Mouse (Mus musculus): ENCODE measurements around the gene Icam2. TPM values are rescaled to one million over a fixed set of nuclear protein-coding genes. Genes with fewer than 3 reads are reported as not detected.

Gene Icam2
- total RNA-seq, 2 experiments from 2014 or later: 44.1 to 44.7 TPM

DNA sequence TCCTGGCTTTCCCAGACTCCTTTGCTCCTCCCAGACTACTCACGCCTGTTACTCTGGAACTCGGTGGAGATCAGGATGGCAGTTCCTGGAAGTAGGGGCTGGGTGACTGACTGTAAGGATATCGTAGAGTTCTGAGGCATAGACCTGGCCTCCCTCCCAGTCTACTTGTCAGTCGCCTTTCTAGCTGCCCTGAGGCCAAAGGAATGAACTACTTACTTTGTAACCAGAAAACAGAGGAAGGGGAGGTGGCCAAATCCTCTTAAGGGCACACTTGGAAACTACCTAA is 5.4 kb upstream of the Icam2 start:
- no peak for DNase-seq

DNA sequence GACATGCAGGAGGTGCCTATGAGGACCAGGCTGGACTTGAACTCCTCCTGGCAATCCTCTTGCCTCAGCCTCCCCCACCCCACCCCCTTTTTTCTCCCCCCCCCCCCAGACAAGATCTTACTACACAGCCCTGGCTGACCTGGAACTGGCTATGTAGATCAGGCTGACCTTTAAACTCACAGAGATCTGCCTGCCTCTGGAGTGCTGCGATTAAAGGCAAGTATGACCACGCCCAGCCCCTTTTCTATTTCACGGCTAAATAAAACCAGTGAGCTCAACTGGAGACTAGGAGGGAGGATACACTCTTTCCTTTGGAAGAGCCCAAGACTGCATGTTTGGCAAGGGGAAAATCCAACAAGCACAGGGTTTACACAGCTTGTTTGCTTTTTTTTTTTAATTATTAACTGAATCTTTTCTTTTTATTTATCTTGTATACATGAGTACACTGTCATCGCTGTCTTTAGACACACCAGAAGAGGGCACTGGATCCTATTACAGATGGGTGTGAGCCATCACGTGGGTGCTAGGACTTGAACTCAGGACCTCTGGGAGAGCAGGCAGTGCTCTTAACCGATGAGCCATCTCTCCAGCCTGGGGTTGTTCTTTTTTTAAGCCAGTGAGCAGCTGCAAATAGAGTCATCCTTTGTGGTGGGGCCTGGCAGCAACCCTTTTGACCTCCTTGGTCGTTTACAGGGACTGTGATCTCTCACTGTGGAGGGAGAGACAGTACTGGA is 4.9 kb upstream of the Icam2 start:
- no peak for DNase-seq
- intact Hi-C loops (cut with DNase I): loop anchor here (1.0 to 2.0 kb wide), 3 partner anchors 26 to 90 kb away; no protein-coding TSS in a partner anchor

More for the DNA sequence above, 5.4 kb upstream of the Icam2 start:
- intact Hi-C loops (cut with DNase I): loop anchor here (2.0 kb wide), 2 partner anchors 26 to 64 kb away; no protein-coding TSS in a partner anchor

DNA sequence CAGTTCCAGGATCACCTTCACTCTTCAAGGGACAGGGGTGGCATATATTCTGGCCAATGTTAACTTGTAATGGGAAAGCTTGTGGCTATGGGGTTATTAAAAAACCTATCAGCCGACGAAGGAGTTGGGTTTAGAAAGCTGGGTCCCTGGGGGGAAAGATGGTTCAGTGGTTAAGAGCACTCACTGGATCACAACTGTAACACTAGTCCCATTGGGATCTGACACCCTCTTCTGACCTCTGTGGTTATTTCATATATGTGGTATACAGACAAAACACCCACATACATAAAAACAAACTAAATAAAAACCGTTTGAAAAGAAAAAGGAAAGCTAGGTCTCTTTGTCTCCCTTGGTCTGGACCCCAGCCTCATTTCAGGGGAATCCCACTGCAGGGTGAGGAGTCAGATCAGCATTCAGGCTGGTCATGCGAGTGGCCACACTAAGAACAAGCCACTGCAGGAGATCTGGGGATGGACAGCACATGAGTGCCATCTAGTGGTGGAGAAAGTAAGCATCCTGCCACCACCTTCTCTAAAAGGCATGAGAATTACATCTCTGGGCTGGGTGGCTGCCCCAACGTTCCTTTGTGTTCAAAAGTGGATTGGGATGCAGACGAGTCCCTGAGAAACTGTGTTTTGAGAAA is 3.8 kb upstream of the Icam2 start:
- peak; percentile 67 to 82 for DNase-seq
- intact Hi-C loops (cut with DNase I): loop anchor here (1.0 to 2.0 kb wide), 3 partner anchors 25 to 89 kb away; no protein-coding TSS in a partner anchor

DNA sequence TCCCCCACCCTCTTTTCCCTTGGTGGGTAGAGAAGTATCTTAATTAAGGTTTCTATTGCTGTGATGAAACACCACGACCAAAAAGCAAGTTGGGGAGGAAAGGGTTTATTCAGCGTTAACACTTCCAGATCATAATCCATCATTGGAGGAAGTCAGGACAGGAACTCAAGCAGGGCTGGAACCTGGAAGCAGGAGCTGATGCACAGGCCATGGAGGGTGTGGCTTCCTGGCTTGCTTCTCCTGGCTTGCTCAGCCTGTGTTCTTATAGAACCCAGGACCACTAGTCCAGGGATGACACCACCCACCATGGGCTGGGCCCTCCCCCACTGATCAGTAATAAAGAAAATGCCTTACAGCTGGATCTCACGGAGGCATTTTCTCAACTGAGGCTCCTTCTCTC is 2.9 kb upstream of the Icam2 start:
- no peak for DNase-seq
- intact Hi-C loops (cut with DNase I): no loop called here

DNA sequence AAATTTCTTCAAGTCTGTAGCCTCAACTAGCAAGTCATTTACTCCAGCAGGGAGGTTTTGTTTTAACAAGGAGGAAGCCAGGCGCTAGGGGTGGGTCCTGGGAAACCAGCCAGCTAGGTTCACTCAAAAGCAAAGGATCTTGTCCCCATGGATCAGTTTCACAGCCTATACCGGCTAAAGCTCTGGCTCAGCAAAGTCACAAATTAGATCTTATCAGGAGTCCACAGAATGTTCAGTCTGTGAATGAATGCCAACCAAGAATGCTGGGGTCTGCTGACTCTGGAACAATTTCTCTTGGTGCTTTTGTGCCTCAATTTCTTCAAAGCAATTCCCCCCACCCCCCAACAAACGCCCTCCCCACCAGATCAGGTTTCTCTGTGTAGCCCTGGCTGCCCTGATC is 1.7 kb upstream of the Icam2 start:
- DNase-seq: no peak
- intact Hi-C loops (cut with DNase I): no loop called here

DNA sequence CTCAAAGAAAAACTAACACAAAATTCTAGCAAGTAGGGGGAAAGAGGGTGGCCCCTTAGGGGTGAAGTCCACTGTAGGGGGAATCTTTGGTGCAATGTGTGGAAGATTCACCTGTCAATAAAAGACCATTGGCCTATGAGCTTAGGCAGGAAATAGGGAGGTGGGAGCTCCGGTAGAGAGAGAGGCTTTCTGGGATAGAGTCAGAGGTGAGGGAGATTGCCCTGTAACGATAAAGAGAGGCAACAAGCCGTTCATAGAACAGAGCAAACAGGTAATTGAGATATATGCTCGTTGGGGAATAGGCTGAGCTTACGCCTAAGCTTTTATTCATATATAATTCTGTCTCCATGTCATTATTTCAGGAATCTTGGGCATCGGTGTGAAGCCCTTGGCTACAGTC is 855 bp downstream of the Icam2 start:
- DNase-seq: no peak
- intact Hi-C loops (cut with DNase I): no loop called here

DNA sequence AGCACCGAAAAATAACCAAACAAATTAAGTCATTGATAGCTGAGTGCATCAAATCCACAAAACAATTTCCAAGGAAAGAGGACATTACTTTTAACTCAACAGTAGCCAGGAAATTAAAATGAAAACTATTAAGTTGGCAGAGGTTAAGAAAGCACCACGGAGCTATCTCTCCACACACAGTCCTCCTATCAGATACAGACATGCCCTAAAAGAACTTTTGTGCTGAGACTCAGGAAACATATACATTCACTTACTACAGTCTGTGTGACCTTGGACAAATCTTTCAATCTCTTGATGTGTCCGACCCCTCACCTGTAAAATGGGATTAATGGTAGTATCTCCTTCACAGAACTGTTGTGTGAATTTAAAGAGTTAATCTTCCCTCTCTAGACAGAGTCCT is 1.5 kb downstream of the Icam2 start:
- intact Hi-C loops (cut with DNase I): no loop called here
- no peak for DNase-seq

DNA sequence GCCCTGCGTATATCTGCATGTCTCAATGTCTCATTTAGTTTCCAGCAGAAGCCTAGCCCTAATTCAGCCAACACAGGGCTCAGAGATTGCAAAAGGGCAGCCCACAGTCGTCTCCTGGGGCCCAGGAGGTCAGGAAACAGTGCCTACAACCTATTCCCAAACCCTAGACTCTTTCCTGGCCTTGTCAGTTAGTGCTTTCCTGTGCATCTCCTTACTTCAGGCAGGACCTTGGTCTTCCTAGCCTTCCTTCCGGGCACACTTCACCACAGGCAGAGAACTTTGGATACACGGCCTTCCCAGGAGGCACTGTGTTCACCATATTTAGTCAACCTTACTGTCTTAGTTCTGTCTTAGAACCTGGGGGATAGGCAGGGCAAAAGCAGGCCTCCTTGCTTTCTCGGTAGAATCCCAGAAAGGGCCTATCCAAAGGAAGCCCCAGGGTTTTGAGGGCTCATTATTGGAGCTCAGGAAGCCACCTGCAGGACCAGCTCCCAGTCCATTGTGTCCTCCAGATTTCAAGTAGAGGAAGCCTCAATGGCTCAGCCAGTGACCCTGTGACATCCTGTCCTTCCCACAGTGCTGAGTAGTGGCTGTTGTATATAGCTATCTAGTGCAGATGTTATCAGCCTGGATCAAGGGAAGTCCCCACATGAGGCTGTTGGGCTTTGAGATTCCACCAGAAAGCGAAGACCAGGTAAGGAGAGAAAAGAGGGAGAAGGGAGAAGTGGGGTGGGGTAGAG is 4.7 kb downstream of the Icam2 start:
- no peak for DNase-seq
- intact Hi-C loops (cut with DNase I): no loop called here

DNA sequence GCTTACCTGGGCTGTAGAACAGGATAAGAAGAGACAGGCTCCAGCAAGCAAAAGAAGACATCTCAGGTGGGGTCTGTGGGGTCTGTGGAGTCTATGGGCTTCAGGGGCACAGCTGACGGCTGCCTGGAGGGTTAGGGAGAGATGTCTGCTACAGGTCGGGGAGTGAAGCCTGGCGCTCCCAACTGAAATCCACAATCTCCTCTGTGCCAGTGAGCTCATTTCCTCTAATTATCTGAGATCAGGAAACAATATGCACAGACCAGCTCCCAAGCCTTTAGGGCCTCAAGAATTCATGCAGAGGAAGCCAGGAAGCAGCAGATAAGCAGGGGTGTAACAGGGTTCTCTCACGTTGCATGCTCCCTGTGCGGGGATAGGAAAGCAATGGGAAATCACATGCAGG is 5.5 kb downstream of the Icam2 start:
- peak; percentile 34 to 36 for DNase-seq
- intact Hi-C loops (cut with DNase I): no loop called here

DNA sequence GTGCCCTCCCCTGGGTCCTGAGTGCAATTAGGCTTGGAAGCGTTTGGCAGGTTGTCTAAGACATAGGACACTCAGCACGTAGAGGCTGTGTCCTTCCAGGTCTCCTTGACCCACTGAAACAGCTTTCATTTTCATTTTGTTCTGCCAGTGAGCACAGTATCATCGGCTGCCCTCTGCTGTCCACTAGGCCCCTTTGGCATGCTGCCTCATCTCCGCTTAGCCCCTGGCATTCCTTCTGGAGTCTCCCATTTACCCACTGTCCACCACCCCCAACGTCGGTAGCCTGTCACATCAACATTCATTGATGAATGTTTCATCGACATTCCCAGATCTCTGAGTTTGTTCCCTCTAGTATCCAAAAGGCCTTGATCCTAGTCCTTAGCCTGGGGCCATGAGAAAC is 6.0 kb downstream of the Icam2 start:
- intact Hi-C loops (cut with DNase I): no loop called here
- peak; percentile 44 to 46 for DNase-seq

DNA sequence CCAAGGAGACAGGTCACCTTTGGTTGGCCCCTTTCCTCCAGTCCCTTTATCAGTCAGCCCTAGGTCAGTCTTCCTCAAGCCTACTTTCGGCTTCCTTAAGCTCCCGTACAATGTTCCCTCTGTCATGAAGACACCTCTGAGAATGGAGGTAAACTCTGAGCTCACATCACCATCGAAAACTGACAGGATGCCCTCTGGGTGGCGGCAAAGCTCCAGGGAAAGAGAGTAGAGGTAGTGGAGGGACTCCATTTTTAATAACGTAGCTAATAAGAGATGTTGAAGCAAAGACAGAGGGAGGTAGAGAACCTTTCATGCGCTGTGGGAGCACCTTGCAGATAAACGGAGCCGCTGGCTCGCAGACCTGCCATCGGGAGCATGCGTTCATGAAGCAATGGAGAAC is 6.9 kb downstream of the Icam2 start:
- intact Hi-C loops (cut with DNase I): no loop called here
- no peak for DNase-seq

DNA sequence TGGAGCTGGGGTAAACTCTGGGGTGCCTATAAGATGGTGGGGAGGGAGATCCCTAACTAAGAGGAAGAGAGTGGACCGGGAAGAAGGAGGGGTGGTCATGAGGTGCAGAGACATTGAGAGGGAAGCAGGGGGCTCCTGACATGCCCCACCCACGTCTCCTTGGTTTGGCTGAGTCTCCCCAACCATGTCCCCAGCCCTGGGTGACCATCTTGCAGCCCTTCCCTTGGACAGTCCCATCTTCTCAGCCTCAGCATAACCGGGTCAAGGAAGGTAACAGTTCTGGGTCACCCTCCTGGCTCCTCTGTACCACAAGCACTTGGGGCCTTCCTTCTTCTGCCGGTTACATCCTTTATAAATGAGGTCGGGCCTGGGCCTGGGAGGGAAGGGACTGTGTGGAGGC is 12.9 kb downstream of the Icam2 start:
- DNase-seq: no peak
- intact Hi-C loops (cut with DNase I): no loop called here

DNA sequence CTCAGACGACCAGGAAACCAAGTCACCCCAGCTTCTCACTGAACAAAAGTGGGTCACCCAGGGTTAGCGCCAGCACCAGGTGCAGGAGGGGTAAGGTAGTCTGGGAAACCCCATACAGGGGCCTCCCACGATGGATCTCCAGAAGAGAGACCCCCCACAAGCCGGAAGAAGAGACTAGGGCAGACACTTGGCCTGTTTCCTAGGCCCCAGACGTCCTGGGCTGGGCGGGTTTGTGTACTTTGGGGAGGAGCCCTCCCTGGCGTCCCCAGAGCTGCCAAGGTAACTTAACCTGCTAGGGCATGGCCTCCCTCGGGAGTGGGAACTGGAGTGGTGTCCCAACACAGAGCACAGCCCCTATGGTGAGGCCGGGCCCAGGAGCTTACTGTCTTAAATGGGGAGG is 13.3 kb downstream of the Icam2 start:
- intact Hi-C loops (cut with DNase I): no loop called here
- no peak for DNase-seq

DNA sequence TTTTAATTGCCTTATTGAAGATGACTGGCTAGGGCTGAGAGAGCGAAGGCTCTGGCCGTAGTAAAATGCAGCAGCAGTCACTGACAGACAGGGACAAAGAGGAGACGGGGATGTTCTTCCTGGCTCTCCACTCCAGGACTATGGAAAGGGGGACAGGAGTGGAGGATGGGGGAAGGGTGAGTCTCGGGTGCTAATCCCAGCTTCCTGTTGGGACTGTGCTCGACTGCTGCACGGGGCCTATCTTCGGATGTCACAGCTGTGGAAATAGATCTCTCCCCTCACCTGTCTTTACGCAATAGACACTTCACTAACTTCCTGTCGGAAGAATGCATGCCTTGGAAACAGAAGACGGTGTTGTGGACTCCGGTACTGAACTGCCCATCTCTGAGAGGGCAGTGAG is 13.9 kb downstream of the Icam2 start:
- no peak for DNase-seq
- intact Hi-C loops (cut with DNase I): no loop called here

DNA sequence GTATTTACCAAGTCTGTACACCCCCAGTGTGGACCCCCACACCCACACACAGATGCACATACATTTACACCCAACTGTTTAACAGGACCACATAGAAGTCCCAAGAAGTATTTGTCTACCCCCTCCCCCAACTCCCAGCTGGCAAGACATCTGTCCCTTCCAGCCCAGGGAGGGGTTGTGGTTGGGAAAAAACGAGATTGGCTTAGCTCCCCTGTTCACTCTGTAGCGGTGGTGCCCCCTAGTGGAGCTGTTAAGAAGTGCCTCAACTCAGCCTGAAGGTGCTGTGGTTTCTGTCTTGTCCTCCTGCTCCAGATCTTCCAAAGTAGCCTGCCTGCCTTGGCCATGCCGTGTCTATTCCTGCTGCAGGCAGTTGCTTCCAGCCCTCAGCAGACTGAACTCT is 21.6 kb downstream of the Icam2 start:
- DNase-seq: peak; percentile 85 to 92
- intact Hi-C loops (cut with DNase I): loop anchor here (1.0 to 2.0 kb wide), 3 partner anchors 26 to 65 kb away; partner anchors contain the start of gene Gh

DNA sequence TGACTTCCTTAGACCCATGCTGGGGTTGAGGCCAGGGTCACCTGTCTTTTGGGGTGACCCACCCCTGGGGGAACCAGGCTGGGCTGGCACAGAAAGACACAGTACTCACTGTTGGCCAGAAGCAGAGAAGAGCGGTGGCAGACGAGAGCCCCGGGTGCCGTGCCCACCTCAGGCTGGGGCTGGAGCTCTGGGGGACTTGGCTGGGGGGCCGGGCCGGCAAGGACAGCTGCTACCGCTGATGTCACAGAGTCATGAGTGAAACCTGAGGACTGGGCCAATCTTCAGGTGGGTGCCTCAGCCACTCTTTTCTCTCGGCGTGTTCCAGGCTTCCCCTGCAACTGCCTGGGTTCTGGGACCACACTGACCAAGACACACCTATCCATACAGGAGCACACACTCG is 22.5 kb downstream of the Icam2 start, which contains the start of gene Prr29:
Prr29 (plus strand) TSS at position 107 of the 400 bp plus-strand sequence.
- DNase-seq: no peak
- intact Hi-C loops (cut with DNase I): no loop called here

DNA sequence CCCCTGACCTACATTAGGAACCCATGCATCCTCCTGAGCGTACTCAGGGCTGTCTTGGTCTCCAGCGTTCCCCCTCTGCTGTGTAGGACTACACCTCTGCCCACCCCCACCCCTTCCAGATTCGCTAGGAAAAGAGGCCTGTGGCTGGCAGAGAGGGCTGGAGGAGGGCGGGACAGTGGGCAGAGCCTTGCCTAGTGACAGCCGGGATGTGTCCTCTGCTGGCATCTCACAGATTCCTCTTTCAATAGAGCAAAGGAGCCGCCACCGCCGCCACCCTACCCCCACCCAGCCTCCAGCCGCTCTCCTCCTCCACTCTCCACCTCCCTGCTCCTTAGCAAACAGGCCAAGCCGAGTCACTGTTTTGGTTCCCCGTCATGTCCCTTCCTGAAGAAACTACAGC is 23.2 kb downstream of the Icam2 start:
- peak; percentile 33 to 53 for DNase-seq
- intact Hi-C loops (cut with DNase I): no loop called here

DNA sequence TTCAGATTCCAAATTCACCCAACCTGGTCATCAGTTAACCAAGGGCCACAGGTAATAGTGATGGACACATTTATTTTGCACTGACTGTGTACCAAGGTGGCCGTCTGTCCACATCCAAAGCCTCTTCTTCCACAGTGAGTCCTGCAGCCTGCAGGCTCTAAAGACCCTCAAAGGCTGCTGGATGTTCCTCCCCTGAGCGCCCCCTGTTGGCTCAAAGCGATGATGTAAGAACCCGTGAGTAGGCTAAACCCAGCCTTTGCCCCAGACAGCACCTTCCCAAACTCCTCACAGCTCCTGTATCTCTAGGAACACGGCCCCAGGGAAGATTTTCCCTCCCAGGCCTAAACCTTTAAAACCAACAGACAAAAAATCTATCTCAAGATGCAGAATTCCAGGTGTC is 28.5 kb downstream of the Icam2 start:
- no peak for DNase-seq
- intact Hi-C loops (cut with DNase I): no loop called here

DNA sequence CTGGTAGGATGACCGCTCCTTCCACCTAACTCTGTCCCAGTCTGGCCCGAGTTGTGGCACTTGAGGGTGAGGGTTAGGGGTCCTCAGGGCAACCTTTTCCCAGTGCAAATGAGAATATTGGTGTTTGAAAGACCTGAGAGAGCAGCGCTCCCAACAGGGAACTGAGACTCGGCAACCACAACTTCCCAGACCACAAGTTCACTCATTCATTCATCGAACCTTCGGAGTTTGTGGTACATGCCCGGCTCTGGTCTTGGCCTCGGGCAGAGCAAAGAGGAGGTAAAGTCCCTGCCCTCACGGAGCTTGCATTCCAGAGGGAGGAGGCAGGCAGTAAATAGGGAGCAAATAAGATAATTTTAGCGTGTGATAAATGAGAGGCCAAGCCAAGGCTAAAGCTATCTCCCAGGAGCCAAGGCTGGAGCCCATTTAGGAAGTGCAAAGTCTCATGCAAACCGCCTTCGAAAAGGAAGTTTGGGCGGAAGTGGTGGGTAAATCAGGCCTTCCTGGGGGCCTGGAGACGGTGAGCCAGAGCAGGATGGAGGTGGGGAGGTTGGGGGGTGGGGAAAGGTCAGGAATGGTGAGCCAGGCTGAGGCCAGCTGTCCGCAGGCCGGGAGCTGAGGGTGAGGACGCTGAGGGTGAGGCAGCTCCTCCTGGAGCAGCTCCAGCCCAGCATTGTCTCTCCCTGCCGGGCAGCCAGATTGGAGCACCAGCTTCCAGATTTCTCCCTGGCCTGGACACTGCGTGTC is 32.3 kb downstream of the Icam2 start:
- no peak for DNase-seq

DNA sequence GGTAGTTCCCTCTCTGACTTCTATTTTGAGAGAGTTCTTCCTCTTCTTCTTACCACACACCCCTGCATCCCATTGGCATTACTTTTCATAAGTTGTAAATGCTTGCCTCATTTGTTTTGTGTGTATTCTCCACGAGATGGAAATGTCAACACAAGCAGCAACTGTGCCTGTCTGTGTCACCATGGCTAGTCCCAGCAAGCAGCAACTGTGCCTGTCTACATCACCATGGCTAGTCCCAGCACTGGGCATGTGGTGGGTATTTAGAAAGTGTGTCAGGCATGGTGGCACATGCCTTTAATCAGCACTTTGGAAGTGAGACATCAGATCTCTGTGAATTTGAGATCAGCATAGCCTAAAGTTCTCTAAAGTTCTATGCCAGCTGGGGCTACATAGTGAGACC is 33.7 kb downstream of the Icam2 start:
- intact Hi-C loops (cut with DNase I): loop anchor here (2.0 kb wide), 1 partner anchor 15 kb away; no protein-coding TSS in a partner anchor
- no peak for DNase-seq

More for the DNA sequence above, 32.3 kb downstream of the Icam2 start:
- intact Hi-C loops (cut with DNase I): loop anchor here (2.0 kb wide), 1 partner anchor 17 kb away; no protein-coding TSS in a partner anchor

DNA sequence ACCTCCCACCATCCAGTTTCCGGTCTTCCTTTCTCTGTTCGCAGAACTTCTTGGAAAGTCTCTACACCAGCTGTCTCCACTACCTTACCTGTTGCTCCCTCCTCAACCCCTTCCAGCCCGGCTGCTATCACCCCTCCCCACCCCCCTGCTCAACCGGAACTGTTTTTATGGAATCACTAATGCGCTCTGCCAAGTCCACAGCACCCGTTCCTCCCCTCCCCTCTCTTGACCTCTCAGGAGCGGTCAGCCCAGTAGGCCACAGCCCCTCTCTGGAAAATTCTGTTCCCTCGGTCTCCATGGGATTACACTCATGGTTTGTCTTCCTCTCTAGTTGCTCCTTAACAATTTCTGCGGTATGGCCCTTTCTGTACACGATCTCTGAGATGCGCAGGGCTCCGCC is 34.7 kb downstream of the Icam2 start, which contains the start of gene Scn4a:
Scn4a (minus strand) TSS at position 101 of the 400 bp plus-strand sequence.
- DNase-seq: no peak
- intact Hi-C loops (cut with DNase I): no loop called here
